Mouse (Mus musculus) thymus, adult 2 months (tissue): ENCODE results near the gene Nmnat2.

Experiments
- CTCF ChIP-seq: fragments of 200-500 bp; IDR thresholded peaks from 2 replicates; pipeline ENCODE4 v1.5.1; 2012; ENCODE audit warnings: mild to moderate bottlenecking, control low read depth, low read length, moderate library complexity, borderline replicate concordance; ENCODE audit not compliant: control insufficient read depth, poor library complexity, insufficient read depth; ENCODE audit errors: extremely low read depth
- POLR2A ChIP-seq: fragments of 200-500 bp; IDR thresholded peaks from 2 replicates; pipeline ENCODE4 v1.6.1; 2012; ENCODE audit warnings: mild to moderate bottlenecking, low read length, control low read depth, moderate library complexity; ENCODE audit not compliant: control insufficient read depth, poor library complexity, insufficient read depth; ENCODE audit errors: extremely low read depth

DNA sequence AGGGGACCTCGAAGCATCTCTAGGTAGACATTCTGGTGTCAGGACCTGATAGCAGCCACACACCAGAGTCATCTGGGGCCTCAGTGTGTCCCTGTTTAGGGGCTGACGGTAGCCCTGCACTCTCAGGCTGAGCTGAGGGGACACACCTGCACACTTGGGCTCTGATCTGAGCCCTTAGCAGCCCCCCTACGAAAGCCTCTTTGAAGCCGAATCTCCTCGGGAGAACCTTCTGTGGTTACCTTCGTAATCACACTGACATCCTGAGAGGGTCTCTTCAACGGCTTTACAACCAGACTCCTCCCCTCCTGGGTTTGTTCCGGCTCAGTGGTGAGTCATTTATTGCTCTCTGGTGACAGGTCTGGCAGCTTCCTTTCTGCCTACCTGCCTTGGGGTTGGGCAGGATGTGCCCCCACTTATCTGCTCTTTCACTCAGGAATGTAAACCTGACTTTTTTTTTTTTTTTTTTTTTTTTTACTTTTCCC lies 186.0 kb downstream of the Nmnat2 start:
- no peak for TF ChIP-seq CTCF
- no peak for TF ChIP-seq POLR2A
